Mouse (Mus musculus): ENCODE measurements around the gene Trim2. TPM values are rescaled to one million over a fixed set of nuclear protein-coding genes. Genes with fewer than 3 reads are reported as not detected.

Gene Trim2
- polyA plus RNA-seq, 1 experiment from 2014 or later: 194 TPM

DNA sequence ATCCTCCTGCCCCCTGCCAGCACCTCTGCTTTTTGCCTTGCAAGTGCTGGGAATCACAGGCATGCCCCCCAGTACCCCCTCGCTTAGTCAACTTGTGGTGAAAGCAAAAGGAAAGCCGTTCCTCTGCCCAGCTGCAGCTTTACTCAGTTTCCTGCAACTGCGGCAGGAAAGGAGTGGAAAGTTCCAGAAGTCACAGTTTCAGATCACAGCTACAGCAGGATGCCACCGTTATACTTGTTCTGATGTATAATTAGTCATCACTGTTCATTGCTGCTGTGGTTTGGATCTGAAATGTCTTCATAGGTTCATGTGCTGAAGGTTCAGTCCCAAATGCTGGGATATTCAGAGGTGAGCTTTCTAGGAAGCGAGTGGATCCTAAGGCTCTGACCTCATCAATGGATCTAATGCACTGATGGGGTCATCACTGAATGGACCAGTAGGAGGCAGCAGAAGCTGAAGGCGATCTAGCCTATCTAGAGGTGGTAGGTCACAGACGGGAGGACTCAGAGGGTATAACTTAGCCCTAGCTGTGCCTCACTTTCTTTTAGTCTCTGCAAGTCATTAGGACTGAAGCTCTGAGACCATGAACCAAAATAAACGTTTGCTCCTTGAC, 137.2 kb downstream of the Trim2 start:
- no peaks in the 10 kb centered on the region for H3K27me3 ChIP-seq
- no peak overlapping the region for H3K4me2 ChIP-seq (replicated peaks)
- ATAC-seq (replicated peaks): no peak
- no peak overlapping the region for H3K4me3 ChIP-seq
- WGBS: 77% methylated on average over 8 of the region's 8 CpGs
- H3K27ac ChIP-seq (replicated peaks): no peak overlapping the region
- no peak overlapping the region for H3K9ac ChIP-seq (replicated peaks)
- H3K4me1 ChIP-seq: peaks cover 10% of the 10 kb centered on the region
- H3K36me3 ChIP-seq: peaks cover 73% of the 10 kb centered on the region
- H3K9me3 ChIP-seq: no peaks in the 10 kb centered on the region

DNA sequence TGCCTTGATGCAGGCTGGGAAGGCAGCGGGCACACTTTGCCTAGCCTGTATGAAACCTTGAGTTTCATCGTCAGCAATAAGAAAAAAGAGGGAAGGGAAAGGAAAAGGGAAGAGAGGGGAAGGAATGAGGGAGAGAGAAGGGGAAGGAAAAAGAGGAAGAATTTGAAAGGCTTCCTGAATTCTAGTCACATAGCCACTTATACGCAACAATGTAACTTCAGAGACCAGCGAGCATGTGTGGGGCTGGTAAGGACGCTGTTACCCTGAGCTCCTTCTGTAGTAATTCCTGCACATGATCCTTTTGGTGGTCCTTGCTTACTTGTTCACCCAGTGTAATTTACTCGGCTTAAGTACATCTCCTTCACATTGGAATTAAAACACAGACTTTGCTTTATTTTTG, 137.7 kb downstream of the Trim2 start:
- 84% methylated on average over 6 of the region's 6 CpGs for WGBS
- no peaks in the 10 kb centered on the region for H3K27me3 ChIP-seq
- peaks cover 73% of the 10 kb centered on the region for H3K36me3 ChIP-seq
- no peaks in the 10 kb centered on the region for H3K9me3 ChIP-seq
- H3K4me2 ChIP-seq (replicated peaks): no peak overlapping the region
- H3K27ac ChIP-seq (replicated peaks): no peak overlapping the region
- H3K4me3 ChIP-seq: no peak overlapping the region
- no peak for ATAC-seq (replicated peaks)
- H3K9ac ChIP-seq (replicated peaks): no peak overlapping the region
- H3K4me1 ChIP-seq: peaks cover 10% of the 10 kb centered on the region

DNA sequence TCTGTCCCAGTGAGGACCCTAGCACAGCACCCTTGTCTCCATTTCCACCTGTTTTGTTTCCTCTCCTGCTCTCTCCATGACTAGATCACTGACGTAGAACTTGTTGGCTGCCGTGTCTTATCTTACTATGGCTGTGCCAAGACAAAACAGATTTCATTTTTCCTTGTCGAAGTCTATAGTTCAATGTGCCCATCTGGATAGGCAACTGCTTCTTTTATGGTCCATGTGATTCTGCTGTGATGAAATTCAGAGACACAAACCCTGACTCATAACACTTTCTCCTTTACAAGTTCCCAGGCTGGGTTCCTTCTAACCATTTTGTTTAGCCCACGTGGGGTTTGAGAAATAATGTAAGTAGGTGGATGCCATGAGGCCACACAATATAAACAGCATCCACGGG, 140.6 kb downstream of the Trim2 start:
- Histone ChIP-seq H3K4me2 (replicated peaks) (no peak overlapping the region), H3K9ac (replicated peaks) (no peak overlapping the region), H3K4me1 (no peaks in the 10 kb centered on the region), H3K9me3 (no peaks in the 10 kb centered on the region), H3K4me3 (no peak overlapping the region), H3K36me3 (peaks cover 71% of the 10 kb centered on the region), H3K27ac (replicated peaks) (no peak overlapping the region), H3K27me3 (no peaks in the 10 kb centered on the region)
- WGBS: 83% methylated on average over 5 of the region's 5 CpGs
- ATAC-seq (replicated peaks): 0 out of 2 replicates have a peak, but pooled peaks have one; percentile 26

DNA sequence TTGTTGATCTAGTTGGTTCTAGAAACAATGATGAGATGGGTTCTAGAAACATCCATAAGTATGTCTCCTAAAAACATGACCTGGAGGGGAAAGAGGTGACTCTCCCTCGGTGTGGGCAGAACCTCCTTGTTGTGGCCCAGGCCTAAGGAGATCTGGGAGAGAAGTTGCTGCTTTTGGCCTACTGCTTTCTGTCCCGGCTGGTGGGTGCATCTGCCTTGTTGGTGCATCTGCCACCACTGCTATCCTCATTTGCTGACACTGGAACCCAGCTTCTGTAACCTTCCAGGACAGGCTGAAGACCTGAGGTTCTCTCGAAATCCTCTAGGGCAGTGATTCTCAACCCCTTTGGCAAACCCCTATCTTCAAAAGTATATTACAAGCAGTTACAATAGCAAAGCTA, 141.3 kb downstream of the Trim2 start:
- Histone ChIP-seq H3K36me3 (peaks cover 69% of the 10 kb centered on the region), H3K4me1 (no peaks in the 10 kb centered on the region), H3K4me2 (replicated peaks) (no peak overlapping the region), H3K9ac (replicated peaks) (no peak overlapping the region), H3K27me3 (no peaks in the 10 kb centered on the region), H3K9me3 (no peaks in the 10 kb centered on the region), H3K27ac (replicated peaks) (no peak overlapping the region; the same call in 1 of the 2 replicates), H3K4me3 (no peak overlapping the region)
- 94% methylated on average over 3 of the region's 3 CpGs for WGBS
- ATAC-seq (replicated peaks): no peak

DNA sequence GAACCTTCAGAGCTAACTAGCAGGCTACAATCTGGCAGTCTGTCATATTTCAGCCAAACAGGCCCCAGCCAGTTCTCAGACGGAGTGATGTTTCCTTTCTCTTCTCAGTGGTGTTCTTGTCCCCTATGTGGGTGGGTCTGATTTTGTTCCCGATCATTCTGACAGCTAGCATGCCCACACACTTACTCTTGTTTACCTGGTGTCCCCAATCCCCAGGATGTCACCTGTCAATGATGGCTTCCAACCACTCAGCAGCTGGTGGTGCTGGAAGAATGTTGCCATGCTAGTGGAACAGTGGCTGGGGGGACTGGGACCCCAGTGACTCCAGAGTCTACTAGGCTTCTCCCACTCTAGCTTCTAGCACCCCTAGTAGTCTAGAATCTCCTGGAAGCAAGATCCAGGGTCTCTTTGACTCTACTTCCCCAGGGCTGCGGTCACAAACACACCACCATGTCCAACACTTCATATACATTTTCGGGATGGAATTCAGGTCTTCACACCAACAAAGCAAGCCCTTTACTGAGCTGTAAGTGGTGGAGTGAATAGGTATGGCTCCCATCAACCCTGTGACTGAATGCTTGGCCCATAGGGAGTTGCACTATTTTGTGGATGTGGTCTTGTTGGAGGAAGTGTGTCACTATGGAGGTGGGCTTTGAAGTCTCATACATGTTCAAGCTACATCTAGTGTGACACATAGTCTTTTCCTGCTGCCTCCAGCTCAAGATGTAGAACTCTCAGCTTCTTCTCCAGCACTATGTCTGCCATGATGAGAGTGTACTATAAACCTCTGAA, 148.9 kb downstream of the Trim2 start:
- 93% methylated on average over 4 of the region's 4 CpGs for WGBS
- H3K4me3 ChIP-seq: no peak overlapping the region
- H3K4me1 ChIP-seq: peaks cover 14% of the 10 kb centered on the region
- H3K9me3 ChIP-seq: no peaks in the 10 kb centered on the region
- H3K9ac ChIP-seq (replicated peaks): no peak overlapping the region
- H3K27me3 ChIP-seq: no peaks in the 10 kb centered on the region
- ATAC-seq (replicated peaks): no peak
- H3K4me2 ChIP-seq (replicated peaks): no peak overlapping the region
- H3K36me3 ChIP-seq: peaks cover 33% of the 10 kb centered on the region
- H3K27ac ChIP-seq (replicated peaks): no peak overlapping the region

DNA sequence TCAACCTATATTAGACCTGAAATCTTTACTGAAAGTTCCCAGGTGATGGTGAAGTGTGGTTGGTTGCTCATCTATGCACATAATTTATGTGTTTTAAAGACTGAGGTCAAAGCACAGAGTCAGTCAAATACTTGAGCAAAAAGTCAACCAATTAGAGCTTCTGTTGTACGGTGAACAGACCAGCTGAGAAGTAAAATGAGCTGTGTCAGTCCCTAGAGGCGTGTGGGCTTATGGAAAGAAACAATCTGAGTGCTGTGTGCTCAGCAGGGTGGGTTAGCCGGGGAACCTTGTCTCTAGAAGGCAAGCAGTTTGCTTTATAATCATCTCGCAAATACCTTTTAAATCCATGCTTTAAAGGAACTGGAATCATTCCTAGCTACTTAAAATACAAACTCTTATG, 149.7 kb downstream of the Trim2 start:
- WGBS: 51% methylated on average over 4 of the region's 4 CpGs
- H3K27me3 ChIP-seq: no peaks in the 10 kb centered on the region
- peaks cover 32% of the 10 kb centered on the region for H3K36me3 ChIP-seq
- ATAC-seq (replicated peaks): no peak
- no peak overlapping the region for H3K27ac ChIP-seq (replicated peaks)
- H3K4me2 ChIP-seq (replicated peaks): no peak overlapping the region
- no peaks in the 10 kb centered on the region for H3K9me3 ChIP-seq
- H3K9ac ChIP-seq (replicated peaks): no peak overlapping the region
- H3K4me3 ChIP-seq: no peak overlapping the region
- H3K4me1 ChIP-seq: peaks cover 14% of the 10 kb centered on the region

DNA sequence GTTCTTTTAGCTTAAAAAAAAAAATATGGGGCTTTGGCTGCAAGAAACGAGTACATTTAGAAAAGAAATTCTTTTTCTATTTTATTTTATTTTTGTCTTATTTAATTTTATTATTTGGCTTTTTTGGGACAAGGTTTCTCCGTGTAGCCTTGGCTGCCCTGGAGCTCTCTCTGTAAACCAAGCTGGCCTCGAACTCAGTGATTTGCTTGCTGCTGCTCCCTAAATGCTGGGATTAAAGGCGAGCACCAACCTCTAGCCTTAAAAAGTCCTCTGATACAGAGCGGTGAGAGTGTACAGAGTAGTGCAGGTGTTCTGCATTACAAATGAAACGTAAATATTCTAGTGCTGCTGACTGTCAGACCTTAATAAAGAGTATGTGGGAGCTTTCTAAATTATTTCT, 150.6 kb downstream of the Trim2 start:
- 51% methylated on average over 6 of the region's 6 CpGs for WGBS
- Histone ChIP-seq H3K27me3 (no peaks in the 10 kb centered on the region), H3K4me3 (peak overlapping the region; percentile 58), H3K36me3 (peaks cover 25% of the 10 kb centered on the region), H3K9ac (replicated peaks) (0 out of 2 replicates have a peak overlapping the region, but pooled peaks have one; percentile 7), H3K27ac (replicated peaks) (0 out of 2 replicates have a peak overlapping the region, but pooled peaks have one; percentile 43), H3K9me3 (no peaks in the 10 kb centered on the region), H3K4me1 (peaks cover 14% of the 10 kb centered on the region), H3K4me2 (replicated peaks) (peak overlapping the region; percentile 99)
- ATAC-seq (replicated peaks): no peak

DNA sequence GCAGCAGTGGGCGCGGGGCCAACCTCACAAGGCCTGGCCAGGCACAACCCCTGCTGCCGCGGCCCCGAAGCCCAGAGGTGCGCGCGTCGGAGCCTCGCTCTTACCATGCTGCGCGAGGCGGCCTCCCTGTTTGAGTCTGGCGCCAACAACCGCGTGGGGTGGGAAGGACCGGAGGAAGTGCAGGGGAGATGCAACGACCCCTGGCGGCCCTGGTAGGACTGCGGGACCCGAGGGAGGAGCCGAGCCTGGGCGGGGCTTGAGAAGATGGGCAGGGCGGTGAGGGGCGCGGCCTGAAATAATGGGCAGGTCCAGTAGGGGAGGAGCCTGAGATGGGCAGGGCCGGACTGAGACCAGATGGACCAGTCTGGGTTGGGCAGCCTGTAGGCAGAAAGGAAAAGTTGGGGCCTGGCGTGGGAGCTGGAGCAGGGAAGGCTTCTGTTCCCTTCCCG, 151.1 kb downstream of the Trim2 start, which contains the start of gene Mnd1:
Gene Mnd1, minus strand, starts transcription at position 229 of the 449 bp plus-strand sequence.
- Histone ChIP-seq H3K9ac (replicated peaks) (peak within 1 kb of the TSS; percentile 55), H3K4me3 (peak within 1 kb of the TSS; percentile 58), H3K9me3 (no peaks in the 10 kb centered on the region), H3K4me1 (peaks cover 14% of the 10 kb centered on the region), H3K27ac (replicated peaks) (peak within 1 kb of the TSS; percentile 43; the same call in 1 of the 2 replicates), H3K36me3 (peaks cover 22% of the 10 kb centered on the region), H3K27me3 (no peaks in the 10 kb centered on the region), H3K4me2 (replicated peaks) (peak within 1 kb of the TSS; percentile 99)
- ATAC-seq (replicated peaks): peak; percentile 97
- WGBS: under 1% methylated on average over 29 of the region's 29 CpGs

DNA sequence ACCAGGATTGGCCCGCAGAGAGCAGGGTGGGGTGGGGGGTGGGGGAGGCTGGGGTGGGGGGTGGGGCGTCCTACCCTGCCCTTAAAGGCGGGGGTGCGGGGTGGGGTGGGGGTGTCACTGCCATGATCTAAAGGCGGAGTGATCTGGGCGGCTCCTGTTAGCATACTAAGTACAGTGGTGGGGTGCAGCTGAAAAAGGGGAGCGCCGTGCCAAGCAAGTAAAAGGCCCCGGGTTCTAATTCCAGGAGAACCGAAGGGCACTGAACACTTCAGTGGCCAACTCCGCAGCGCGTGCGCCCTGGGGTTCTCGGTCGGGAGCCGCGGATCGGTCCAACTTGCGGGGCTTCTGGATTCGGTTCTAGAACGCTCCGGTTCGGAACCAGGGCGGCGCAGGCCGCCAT, 151.5 kb downstream of the Trim2 start:
- ATAC-seq (replicated peaks): no peak; the same call in 1 of the 2 replicates
- Histone ChIP-seq H3K4me2 (replicated peaks) (peak overlapping the region; percentile 99), H3K9me3 (no peaks in the 10 kb centered on the region), H3K36me3 (peaks cover 18% of the 10 kb centered on the region), H3K27me3 (no peaks in the 10 kb centered on the region), H3K27ac (replicated peaks) (no peak overlapping the region; the same call in 1 of the 2 replicates), H3K9ac (replicated peaks) (peak overlapping the region; percentile 55), H3K4me3 (peak overlapping the region; percentile 58), H3K4me1 (peaks cover 14% of the 10 kb centered on the region)
- WGBS: under 1% methylated on average over 27 of the region's 27 CpGs

DNA sequence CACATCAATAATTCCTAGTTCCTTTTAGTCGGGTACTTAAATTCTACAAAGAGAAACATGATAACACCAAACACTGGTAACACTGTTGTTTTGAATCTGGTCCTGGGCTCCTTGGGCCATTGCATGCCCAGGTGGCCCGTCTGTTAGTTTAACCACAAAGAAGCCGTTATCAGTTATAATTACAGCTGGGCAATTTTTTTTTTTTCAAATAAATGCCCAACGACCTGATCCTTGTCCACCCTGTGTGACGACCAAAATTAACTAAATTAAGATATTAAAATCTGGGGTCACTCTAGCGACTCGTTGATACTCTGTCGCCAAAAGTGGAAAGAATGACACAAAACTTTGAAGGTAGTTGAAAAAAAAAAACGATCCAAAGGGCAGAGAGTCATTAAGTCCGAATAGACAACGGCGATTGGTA, 151.9 kb downstream of the Trim2 start:
- Histone ChIP-seq H3K9me3 (no peaks in the 10 kb centered on the region), H3K9ac (replicated peaks) (no peak overlapping the region), H3K27ac (replicated peaks) (no peak overlapping the region), H3K4me3 (peak overlapping the region; percentile 58; the same call in 1 of the 2 replicates), H3K36me3 (peaks cover 14% of the 10 kb centered on the region), H3K4me1 (peaks cover 14% of the 10 kb centered on the region), H3K4me2 (replicated peaks) (peak overlapping the region; percentile 99), H3K27me3 (no peaks in the 10 kb centered on the region)
- no peak for ATAC-seq (replicated peaks)
- 16% methylated on average over 12 of the region's 12 CpGs for WGBS

DNA sequence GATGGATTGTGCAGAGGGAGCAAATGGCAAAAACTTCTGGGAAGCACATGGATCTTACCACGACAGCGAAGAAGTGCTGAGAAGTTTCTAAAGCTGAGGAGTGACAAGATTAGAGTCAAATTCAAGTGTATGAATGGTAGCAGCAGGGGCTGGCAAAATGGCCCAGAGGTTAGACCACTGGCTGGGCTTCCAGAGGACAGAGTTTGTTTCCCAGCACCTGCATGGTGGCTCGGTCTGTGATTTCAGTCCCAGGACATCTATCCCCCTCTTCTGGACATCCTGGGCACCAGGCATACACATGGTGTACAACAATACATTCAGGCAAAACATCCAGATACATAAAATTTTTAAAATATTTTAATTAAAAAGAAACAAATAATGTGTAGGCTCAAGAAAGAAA, 156.8 kb downstream of the Trim2 start:
- no peak overlapping the region for H3K27ac ChIP-seq (replicated peaks)
- H3K9ac ChIP-seq (replicated peaks): no peak overlapping the region
- 93% methylated on average over 3 of the region's 3 CpGs for WGBS
- no peak overlapping the region for H3K4me3 ChIP-seq
- no peaks in the 10 kb centered on the region for H3K27me3 ChIP-seq
- no peaks in the 10 kb centered on the region for H3K9me3 ChIP-seq
- no peak for ATAC-seq (replicated peaks)
- no peaks in the 10 kb centered on the region for H3K4me1 ChIP-seq
- H3K4me2 ChIP-seq (replicated peaks): no peak overlapping the region
- H3K36me3 ChIP-seq: no peaks in the 10 kb centered on the region

DNA sequence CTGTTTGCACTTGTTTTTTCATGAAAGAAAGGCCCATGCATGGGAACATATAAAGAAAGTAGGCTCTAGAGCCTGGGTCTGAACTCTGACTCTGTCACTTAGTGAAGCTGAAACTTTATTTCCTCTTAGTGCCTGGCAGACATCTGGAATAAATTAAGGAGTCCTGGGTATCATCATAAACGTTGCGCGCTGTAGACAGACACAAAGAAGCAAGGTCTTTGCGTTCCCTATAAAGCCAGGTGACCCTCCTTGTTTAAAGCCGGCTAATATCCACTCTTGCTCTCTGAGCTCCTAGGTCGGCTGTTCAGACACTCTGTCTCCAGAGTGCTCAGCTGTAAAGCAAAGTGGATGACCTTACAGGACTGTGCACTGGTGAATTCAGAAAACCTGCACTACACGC, 165.7 kb downstream of the Trim2 start:
- Histone ChIP-seq H3K36me3 (no peaks in the 10 kb centered on the region), H3K27ac (replicated peaks) (no peak overlapping the region), H3K9me3 (no peaks in the 10 kb centered on the region), H3K9ac (replicated peaks) (no peak overlapping the region), H3K4me2 (replicated peaks) (no peak overlapping the region), H3K4me3 (no peak overlapping the region), H3K27me3 (no peaks in the 10 kb centered on the region), H3K4me1 (no peaks in the 10 kb centered on the region)
- WGBS: 90% methylated on average over 7 of the region's 7 CpGs
- no peak for ATAC-seq (replicated peaks)
